Mouse (Mus musculus) brain, adult 2 months (tissue): ENCODE results near the gene Abhd12.
"Not testable (repeated sequence)": the region's sequence is repeated elsewhere in the genome, so short reads cannot be mapped to it uniquely, and the experiment has no call there.

ENCODE experiments used
- DNase-seq: peaks from one replicate; pipeline ENCODE4 v3.0.0; 2011; ENCODE audit warnings: low read depth, low spot score

The Abhd12 gene

GRCm38 (mm10) chr2:150909429-150910039, 5.0 kb upstream of the Abhd12 start:
- peak; percentile 98 for DNase-seq

GRCm38 (mm10) chr2:150908881-150909280, 4.3 kb upstream of the Abhd12 start:
- DNase-seq: not testable (repeated sequence)

DNA sequence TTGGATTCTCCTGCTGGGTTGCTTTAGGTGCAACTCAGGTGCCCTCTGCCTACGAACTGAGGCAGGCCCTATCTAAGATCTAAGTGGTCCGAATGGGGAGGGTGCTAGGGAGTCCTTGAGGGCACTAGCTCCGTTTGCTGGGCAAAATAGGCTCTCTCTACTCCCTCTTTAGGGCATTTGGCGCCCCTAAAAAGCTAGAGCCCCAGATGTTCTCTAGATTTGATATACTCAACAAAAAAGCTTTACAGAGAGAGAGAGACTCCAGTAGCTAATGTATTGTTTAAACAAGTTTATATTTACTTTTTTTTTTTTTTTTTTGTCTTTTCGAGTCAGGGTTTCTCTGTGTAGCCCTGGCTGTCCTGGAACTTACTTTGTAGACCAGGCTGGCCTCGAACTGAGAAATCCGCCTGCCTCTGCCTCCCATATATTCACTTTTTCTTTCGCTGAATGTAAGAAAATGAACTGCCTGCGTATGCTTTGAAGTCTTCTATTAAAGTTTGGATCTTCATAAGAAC, 452 bp upstream of the Abhd12 start, which contains the start of gene Gins1:
Gene Gins1, plus strand, starts transcription at position 465 of the 515 bp plus-strand sequence.
- DNase-seq: no peak

DNA sequence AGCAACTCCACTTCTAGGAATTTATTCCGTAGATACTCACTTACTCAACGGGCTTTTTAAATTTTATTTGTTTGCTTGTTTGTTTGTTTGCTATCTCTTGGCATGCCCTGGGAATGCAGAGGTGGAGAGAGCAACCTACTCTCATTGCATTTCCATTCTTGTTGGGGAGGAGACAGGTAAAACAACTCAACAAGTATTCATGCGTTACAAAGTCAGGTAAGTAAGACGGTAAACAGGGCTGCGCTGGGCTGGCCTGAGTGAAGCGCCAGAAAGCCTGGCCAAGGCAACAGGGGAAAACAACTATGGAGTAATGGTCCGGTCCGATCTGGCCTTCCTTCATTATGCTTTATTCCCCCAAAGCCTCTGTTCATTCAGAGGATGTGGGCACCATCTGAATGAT, 2.2 kb downstream of the Abhd12 start:
- DNase-seq: peak; percentile 31

DNA sequence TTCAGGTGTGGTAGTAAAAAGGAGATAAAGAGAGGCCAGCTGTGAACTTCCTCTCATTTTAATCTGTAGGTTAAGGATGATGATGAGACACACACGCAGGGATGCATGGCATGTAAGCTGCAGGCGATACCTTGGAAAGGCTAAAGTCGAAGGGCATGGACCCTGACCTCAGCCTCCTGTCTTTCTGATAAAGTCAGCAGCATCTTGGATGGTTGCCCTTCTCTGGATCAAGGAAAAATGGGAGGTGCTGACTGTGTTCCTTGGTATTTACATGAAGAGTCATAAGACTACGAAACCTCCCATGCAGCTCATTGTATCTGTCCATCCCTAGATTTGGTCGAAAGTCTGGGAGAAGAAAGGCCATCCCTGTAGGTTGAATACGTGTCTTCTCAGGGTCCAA, 4.2 kb downstream of the Abhd12 start:
- no peak for DNase-seq

DNA sequence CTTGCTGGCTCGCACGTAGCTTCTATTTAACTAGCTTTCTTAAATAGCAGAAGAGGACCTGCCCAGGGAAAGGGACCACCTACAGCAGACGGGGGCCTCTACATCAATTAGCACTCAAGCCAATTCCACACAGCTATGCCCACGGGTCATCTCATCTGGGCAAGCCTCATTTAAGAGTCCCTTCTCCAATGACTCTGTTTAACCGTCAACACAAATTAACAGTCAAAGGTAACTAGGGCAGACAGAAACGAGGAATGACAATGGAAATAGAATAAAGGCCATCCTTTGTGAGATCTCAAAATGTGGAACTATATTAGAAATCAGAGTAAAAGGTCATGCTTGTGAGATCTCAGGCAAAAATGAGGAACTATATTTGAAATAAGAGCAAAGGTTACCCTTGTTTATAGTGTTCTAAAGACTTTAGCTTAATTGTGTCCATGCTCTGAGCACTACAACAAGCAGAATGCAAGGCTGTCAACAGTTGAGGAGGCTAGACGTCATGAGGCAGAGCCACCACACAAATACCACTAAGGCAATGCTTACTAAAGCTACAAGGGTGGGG, 8.8 kb downstream of the Abhd12 start:
- no peak for DNase-seq

DNA sequence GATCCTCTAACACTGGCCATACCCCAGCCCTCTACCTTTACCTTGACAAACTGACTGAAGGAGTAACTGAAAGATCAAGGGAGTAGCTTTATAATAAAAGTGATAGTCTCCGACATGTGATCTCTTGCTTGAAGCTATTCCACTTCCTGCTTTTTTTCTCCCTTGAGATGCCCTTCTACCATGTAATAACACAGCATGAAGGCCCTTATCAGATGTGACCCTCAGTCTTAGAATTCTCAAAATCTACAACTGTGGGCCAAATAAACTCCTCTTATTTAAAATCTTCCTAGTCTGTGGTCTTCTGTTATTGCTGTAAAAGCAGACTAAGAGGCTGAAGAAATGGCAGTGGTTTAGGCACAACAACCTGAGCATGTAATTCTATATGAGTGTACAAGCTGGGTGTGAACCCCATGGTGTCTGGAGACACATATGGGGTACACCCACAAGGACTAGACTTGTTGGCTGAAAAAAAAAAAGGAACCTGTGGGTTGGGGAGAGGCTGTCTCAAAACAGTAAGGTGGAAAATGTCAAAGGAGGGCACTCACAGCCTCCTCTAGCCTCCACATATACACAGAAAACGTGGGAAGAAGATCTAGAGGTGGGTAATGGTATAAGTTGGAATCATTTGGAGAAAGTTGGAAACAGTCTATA, 9.8 kb downstream of the Abhd12 start:
- DNase-seq: peak; percentile 57

GRCm38 (mm10) chr2:150887370-150887769, 17.2 kb downstream of the Abhd12 start:
- DNase-seq: no peak

DNA sequence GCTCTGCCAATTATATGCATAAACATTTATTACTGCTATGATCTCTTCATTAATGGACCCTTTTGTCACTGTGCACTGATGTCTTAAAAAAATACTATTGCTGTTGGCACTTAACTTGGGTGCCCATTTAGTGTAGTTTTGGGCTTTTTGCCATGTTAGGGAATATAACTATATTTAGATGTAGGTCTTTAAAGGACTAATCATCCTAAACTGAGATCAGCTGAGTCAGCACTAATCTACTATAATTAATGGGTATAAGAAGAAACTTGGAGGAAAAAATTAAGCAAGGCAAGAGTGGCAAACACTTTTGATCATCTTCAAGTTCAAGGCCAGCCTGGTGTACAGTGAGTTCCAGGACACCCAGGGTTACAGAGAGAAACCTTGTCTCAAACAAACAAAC, 18.2 kb downstream of the Abhd12 start:
- DNase-seq: no peak

DNA sequence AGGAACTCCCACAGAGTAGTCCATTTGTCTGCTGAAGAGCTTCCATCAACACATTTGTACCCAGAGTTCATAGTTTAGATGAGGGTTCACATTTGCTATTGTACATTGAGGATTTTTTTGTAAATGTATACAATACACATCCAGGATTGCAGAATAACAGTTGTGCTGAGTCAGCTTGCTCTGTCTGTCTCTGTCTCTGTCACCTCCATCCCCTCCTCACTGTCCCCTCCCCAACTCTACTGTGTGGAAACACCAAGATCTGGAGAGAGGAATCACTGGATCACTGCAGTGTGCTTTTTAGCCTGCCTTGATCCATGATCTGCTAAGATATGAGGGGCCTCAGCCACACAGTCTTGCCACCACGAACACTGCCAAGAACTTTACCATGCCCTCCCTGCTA, 18.7 kb downstream of the Abhd12 start:
- DNase-seq: no peak

- no peak for DNase-seq
These were observed 19.8 kb downstream of the Abhd12 start for GRCm38 (mm10) chr2:150884779-150885110.

- no peak for DNase-seq
These were observed 20.3 kb downstream of the Abhd12 start for GRCm38 (mm10) chr2:150884075-150884778.

DNA sequence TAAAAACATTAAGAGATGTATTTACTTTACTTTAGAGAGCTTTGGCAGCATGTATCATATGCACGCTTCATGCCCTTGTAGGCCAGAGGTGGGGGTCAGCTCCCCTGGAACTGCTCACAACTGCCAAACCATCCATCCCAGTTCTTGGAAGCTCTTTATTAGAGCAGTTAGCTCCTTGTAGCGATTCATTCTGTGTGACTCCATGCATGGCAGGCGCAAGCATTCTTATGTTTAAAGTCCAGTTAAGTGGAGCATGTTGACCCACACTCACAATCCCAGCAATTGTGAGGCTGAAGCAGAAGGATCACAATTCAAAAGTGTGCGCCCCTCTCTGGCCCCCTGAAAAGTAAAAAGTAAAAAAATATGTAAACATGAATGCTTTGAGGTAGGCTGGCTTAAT, 27.0 kb downstream of the Abhd12 start:
- DNase-seq: no peak

DNA sequence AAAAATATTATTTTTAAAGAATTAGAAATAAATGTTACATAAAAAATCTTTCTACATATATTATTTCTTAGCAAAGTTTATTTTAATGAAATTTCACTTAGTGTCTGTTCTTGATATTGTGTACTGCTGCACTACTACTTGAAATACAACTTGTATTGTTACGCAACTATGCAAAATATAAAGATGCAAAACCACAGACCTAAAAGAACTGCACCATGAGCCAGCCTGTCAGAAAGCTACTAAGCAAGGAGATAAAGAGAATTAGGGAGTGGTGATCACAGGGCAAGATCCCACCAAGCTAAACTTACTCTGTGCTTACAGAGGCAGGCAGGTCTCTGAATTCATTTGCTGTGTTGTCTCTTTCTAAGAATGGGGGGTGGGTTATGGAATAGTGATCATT, 29.3 kb downstream of the Abhd12 start:
- no peak for DNase-seq

GRCm38 (mm10) chr2:150874508-150874907, 30.0 kb downstream of the Abhd12 start:
- DNase-seq: peak; percentile 70

GRCm38 (mm10) chr2:150869446-150869845, 35.1 kb downstream of the Abhd12 start:
- DNase-seq: no peak

DNA sequence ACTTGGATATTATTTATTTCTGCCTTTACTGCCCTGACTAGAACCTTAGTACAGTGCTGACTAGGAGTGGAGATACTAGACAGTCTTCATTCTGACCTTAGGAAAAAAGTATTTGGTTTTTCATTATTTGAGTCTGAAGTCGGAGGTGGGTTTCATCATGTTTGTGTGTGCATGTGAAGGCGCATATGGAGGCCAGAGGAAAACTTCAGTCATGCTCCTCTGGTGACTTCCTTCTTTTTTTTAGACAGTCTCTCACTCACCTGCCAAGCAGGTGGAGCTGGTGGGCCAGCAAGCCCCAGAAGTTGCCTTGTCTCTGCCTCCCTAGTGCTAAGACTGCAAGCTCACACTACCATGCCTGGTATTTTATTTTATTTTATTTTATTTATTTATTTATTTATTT, 37.5 kb downstream of the Abhd12 start:
- DNase-seq: no peak

- DNase-seq: no peak
These were observed 43.4 kb downstream of the Abhd12 start for GRCm38 (mm10) chr2:150861128-150861527.

DNA sequence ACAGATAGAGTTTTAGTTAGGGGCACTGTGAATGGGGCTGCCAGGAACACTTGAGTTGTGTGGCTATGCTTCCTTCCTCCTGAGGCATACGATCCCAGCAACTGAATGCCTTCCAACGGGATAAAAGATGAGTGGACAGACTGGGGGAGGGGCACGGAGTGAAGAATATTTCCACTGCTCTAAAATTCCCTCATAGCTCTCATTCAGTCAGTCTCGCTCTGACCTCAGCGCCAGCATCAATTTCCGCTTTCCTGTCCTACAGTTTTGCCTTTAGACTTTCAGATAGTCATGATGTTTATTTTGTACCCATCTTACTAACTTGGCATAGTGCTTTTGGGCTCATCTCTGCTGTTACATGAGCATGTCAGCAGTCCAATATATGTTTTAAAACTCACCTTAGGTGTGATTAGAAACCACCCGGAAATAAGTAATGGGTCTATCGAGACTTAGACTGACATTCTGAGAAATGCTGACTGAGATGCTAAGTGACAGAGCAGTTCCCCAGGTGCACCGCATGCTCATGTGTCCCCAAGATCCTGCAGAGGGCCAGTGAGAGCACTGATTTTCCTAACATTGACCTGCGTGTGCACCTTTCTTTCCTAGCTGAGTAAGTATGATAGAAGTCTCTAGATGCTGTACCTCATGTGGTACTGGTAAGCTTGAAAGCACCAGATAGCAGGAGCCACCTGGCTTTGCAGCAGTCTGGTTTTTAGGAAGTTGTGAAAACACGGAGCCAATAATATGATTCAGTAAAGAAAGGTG, 44.7 kb downstream of the Abhd12 start:
- DNase-seq: no peak

DNA sequence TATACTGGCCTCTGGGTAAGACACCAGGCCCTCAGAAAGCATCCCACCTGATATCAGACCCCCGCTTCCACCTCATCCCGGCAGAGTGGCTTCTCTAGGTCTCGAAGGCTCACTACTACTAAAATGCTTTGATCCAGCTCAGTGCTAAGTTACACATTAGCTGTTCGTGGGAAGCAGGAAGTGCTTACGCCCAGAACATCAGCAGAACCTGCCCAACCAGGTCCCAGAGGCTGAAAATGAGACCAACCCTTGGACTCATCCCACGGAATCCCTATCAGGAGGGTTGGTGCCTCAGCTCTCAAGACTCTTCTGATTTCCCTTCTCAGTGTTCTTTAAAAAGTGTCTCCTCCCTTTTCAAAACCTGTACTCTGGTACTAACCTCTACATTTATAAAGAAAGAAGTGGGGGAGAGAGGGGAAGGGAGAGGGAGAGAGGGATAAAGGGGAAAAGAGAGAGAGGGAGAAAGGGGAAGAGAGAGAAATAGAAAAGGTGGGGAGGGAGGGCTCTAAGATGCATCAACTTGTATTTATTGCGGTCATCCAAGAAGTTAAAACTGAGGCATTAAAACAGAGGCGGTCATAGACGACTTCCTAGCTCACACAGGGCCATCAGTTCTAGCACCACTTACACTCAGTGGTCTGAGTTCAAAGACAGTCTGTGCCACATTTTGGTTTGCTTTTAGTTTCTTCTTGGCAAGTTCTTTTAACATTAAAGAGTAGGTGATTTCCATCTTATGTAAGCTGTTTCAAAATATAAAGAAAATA, 45.6 kb downstream of the Abhd12 start:
- DNase-seq: no peak

GRCm38 (mm10) chr2:150855186-150855585, 49.4 kb downstream of the Abhd12 start:
- DNase-seq: no peak
